Mouse (Mus musculus) adrenal gland, adult (tissue): ENCODE measurements at regions not wholly inside any gene's neighbourhood (a gene's known extent, or its start where the extent isn't known, plus 50 kb on each side); places are given as distances from the start of the nearest gene placed in this dataset.

ENCODE experiments used
- DNase-seq, 2 experiments: peaks; one replicate each; pipeline ENCODE4 v3.0.0; 2022 to 2023; ENCODE audit warnings: low spot score in 1 of 2; ENCODE audit not compliant: inconsistent age in 2 of 2

DNA sequence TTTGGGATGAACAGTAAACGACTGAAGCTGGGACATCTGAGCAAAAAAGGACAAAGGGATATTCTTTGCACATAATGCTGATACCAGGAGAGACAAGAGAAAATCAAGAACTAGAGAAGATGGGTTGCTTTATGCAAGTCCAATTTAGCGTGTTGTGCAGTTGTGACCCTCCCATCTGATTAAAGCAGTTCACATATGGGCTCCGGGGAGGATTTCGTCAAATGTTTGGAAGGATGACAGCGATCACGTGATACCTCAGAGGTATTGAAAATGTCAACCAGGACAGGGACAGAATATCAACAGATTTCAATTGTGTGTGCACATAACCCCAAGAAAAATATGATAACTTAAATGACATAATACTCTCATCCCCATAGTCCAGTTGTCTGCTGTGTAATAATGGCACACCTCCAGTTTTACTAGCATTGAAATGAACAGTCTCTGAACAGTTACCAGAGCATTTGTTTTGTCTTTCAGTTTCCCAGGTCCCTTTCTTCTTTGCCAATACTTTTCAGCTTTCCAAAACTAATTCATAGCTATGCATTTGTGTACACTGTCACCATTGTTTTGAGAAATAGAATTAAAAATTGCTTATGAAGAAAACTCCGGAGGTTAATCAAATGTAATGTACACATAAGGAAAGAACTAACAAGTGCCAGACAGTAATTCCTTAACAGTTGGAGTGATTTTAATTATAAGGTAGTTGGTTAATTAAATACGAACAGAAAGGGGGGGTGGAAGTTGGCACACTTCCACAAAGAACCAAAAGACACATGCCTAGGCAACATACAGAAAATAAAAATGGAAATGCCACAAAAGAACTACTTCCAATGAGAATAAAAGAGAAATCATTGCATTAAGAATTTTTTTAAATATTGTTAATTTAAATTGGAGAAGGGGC, 582.6 kb upstream of the Map3k7 start:
- no peak for DNase-seq

GRCm38 (mm10) chr4:31392932-31393632, 570.8 kb upstream of the Map3k7 start:
- DNase-seq: no peak

DNA sequence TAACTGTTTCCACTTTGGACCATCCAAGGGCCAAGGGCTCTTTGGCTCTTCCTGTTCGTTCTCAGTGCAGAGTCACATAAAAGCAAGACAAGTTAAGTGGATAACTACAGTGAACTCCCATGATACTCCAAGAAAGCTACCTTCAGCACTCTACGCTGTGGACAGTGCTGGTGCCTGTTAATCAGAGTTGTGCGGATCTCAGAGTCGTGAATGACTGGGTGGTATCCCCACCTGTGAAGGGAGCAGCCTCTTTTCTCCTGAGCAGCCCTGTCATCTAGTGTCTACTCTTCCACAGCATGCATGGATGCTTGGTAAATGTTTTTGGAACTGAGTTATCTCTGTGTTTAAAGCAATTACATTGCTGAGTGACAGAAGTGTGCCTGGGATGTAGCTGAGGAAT, 568.4 kb upstream of the Map3k7 start:
- DNase-seq: no peak

GRCm38 (mm10) chr4:31403976-31404375, 559.9 kb upstream of the Map3k7 start:
- DNase-seq: no peak

GRCm38 (mm10) chr4:31404840-31405714, 558.8 kb upstream of the Map3k7 start:
- peak in 1 of 2 experiments; percentile 23 for DNase-seq

DNA sequence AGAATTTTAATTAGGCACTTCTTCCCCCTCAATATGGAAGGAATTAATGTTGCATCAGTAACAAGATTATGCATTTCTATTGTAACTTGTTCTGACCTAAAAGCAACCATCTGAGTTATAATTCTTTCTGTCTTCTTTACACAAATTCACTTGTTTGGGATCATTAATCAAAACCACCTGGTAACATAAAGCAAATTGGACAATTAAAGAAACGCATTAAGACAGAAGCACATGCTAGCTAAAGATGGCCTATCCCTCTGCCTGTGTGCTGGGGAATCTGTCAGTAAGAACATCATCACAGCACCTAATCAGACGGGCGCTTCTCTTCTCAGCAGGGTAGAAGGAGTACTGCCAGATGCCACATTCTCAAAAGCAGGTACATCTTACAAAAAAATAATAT, 553.7 kb upstream of the Map3k7 start:
- no peak for DNase-seq

GRCm38 (mm10) chr4:31411770-31412525, 551.9 kb upstream of the Map3k7 start:
- no peak for DNase-seq

GRCm38 (mm10) chr4:31417161-31417560, 546.7 kb upstream of the Map3k7 start:
- no peak for DNase-seq

GRCm38 (mm10) chr4:31419240-31419639, 544.7 kb upstream of the Map3k7 start:
- peak; percentile 6 to 65 for DNase-seq

DNA sequence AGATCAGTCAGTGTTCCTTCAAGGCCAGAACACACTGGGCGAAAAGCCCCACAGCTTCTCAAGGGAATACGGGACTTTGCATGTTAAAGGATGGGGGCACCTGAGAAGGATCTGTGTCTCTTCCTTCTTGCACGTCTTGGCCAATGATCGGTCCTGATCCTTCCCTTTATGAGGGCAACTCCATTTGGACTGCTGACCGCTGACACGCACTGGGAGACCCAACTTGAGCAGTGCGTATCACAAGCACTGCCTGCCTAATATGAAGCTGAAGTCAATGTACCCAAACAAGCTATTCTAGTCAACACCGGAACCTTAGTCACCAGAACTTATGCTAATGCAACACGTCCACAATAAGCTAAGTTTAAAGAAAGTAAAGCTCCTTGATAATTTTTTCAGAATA, 543.7 kb upstream of the Map3k7 start:
- no peak for DNase-seq

- DNase-seq: no peak
Measured at GRCm38 (mm10) chr4:31421386-31421785, 542.5 kb upstream of the Map3k7 start.

DNA sequence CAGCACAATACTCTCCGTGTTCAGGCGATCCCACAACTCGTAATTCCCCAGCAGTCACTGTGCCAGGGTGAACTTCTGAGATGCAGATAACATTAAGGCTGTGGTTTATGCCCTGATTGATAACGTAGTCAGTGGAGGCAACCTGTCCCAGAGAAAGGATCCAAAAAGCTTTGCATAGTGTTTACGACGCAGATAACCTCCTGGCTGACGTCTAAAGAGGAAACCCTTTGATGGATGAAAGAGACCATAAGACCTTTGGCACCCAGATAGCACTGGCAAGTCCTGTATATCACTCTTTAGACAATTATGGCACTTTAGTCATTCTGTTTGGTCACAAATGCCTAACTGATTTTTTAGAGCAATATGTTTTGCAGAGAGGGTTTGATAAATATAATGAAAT, 538.8 kb upstream of the Map3k7 start:
- no peak for DNase-seq

DNA sequence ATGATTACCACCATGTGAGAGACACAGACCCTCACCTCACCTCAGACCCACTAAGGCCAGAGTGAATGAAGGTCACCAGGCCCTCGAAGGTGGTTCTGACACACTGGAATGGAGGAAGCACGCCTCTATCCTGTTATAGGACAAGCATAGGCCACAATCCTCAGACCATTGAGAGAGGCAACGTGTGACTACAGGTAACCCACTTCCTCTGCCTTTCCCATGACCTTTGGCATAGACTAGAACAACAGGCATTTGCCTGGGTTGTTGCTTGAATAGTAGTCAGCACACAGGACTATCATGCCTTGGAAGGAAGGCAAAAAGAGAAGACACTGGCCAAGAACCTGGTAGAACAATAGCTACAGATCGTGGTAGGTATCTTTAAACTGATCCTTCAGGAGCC, 538.2 kb upstream of the Map3k7 start:
- DNase-seq: no peak

DNA sequence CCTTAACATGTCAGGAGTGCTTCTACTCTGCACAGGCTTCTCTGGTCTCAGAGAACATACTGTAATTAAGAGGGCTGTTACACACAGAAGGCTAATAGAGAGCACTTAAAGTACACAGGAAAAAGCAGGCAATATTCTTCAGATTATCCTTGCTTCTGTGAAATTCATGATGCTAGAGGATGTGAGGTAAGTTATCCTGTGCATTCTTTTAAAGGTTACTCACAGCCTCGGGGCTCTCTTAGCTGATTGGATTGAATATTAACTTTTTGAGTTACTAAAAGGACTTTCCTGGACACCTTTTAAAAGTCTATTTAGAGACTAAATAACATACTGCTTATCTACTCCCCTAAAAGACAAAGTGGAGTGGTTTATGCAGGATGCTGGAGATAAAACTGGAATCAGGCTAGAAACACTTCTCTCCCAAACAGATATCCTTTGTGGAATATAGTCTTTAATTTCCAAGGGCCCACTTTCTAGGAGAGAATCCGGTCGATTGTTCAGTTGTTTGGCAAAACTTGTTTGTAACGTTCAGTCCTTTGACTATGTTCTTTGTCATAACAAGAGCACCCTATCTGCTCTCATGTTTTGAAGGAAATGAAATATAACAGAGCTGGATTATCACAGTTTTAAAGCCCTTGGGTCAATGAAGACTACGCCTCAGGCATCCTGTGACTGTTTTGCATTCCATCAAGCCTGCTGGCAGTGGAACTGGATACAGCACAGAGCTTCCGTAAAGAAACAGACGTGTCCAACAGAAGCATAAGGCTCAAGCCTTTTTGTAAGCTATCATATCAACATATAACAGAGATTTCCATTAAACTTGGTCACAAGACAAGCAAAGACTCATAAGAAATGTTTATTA, 537.5 kb upstream of the Map3k7 start:
- DNase-seq: no peak

- DNase-seq: no peak
Measured at GRCm38 (mm10) chr4:31433943-31434342, 530.0 kb upstream of the Map3k7 start.

- DNase-seq: no peak
Measured at GRCm38 (mm10) chr4:31454898-31455297, 509.0 kb upstream of the Map3k7 start.

- no peak for DNase-seq
Measured at GRCm38 (mm10) chr4:31455466-31455865, 508.4 kb upstream of the Map3k7 start.

GRCm38 (mm10) chr4:31462456-31462855, 501.4 kb upstream of the Map3k7 start:
- no peak for DNase-seq

DNA sequence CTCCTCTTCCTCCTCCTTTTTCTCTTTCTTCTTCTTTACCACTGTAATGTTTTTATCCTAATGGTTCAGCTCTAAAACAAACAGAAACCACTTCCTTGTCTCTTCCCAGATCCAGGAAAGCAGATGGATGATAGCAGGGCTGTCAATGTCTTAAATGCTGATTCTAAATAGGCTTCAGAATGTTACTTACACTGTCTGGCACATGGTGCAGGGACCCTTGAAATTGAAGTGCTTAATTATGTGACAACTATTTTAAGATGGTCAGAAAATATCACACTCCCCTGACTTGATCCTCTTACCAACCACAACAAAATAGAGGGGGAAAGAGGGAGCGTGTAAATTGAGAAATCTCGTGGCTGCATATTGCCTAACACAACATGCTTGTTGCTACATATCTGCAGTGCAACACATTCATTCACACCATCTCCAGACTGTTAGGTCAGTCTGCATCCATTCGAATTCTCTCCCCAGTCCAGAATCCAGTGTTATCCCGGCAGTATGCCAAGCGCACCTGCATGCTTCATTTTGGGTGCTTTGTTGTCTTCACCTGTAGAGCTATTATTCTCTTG, 500.7 kb upstream of the Map3k7 start:
- DNase-seq: no peak
